Mouse (Mus musculus): ENCODE measurements around the gene 4930568D16Rik. TPM values are rescaled to one million over a fixed set of nuclear protein-coding genes. Genes with fewer than 3 reads are reported as not detected.

4930568D16Rik gene
- polyA plus RNA-seq, 1 experiment from 2014 or later = not detected

GRCm38 (mm10) chr2:35338707-35339106, 28.8 kb downstream of the 4930568D16Rik start:
- Histone ChIP-seq H3K27ac (0 out of 2 replicates have a peak overlapping the region, but pooled peaks have one; percentile 1), H3K4me2 (replicated peaks) (no peak overlapping the region), H3K4me1 (peaks cover 18% of the 10 kb centered on the region), H3K9me3 (no peaks in the 10 kb centered on the region), H3K36me3 (no peaks in the 10 kb centered on the region), H3K9ac (no peak overlapping the region), H3K4me3 (no peak overlapping the region), H3K27me3 (no peaks in the 10 kb centered on the region)
- whole genome bisulfite sequencing = 79% methylated on average over 6 of the region's 6 CpGs
- ATAC-seq (ENCODE audit: insufficient number of reproducible peaks, insufficient read depth, low FRiP score, low TSS enrichment) = no peak

- Histone ChIP-seq H3K36me3 (no peaks in the 10 kb centered on the region), H3K9me3 (no peaks in the 10 kb centered on the region), H3K27ac (0 out of 2 replicates have a peak overlapping the region, but pooled peaks have one; percentile 1), H3K27me3 (no peaks in the 10 kb centered on the region), H3K4me2 (replicated peaks) (no peak overlapping the region), H3K4me3 (no peak overlapping the region), H3K9ac (no peak overlapping the region), H3K4me1 (peaks cover 18% of the 10 kb centered on the region)
- no peak for ATAC-seq (ENCODE audit: insufficient number of reproducible peaks, insufficient read depth, low FRiP score, low TSS enrichment)
- 75% methylated on average over 1 of the region's 1 CpGs for WGBS
Observed at GRCm38 (mm10) chr2:35338036-35338435, 29.5 kb downstream of the 4930568D16Rik start.

GRCm38 (mm10) chr2:35337419-35337818, 30.1 kb downstream of the 4930568D16Rik start:
- H3K4me1 ChIP-seq = peaks cover 18% of the 10 kb centered on the region
- peak overlapping the region; percentile 86 for H3K27ac ChIP-seq
- no peaks in the 10 kb centered on the region for H3K36me3 ChIP-seq
- ATAC-seq (ENCODE audit: insufficient number of reproducible peaks, insufficient read depth, low FRiP score, low TSS enrichment) = no peak
- no peaks in the 10 kb centered on the region for H3K27me3 ChIP-seq
- H3K9me3 ChIP-seq = no peaks in the 10 kb centered on the region
- peak overlapping the region; percentile 98 for H3K4me2 ChIP-seq (replicated peaks)
- 45% methylated on average over 10 of the region's 10 CpGs for WGBS
- peak overlapping the region; percentile 71; the same call in 1 of the 2 replicates for H3K4me3 ChIP-seq
- H3K9ac ChIP-seq = peak overlapping the region; percentile 68; the same call in 1 of the 2 replicates

DNA sequence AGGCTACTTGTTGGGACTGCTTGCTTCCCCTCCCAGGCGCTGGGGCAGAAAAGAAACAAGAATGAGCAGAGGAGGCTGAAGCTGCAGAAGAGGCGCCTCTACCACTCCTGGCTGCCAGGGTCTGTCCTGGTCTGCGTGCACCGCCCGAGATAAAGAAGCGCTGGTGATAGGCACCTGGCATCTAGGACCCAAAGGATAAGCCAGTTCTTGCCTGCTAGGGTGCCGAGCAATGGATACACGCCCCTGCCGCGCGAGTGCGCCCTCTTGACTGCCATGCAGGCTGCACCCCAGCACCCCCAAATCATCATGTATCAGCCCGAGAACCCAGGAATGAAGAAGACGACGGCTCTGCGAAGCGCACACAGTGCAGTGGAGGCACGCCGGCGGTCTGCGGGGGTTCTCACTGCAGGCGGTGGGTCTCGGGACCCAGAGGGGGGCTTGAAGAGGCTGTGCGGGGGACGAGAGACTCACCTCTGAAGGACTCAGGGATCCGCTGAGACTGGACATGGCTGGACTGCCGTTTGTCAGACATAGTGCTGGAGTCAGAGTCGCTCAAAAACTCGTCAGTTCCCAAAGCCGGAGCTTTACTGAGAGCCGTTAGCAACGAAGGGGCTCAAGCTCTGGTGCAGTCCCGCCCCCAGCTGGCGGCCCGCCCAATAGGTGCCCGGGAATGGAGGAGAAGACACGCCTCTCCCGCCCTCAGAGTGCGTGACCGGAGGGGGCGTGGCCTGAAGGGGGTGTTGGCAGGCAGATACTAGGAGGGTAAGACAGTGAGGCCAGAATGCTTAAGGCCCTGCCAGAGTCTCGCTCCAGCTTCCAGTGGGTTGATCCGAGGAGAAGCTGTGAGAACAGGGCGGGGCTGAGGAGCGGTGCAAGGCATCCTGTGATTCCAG, 30.9 kb downstream of the 4930568D16Rik start, which contains the start of gene Stom:
Stom (minus strand) TSS at position 589 of the 893 bp plus-strand sequence.
- H3K27ac ChIP-seq = peak within 1 kb of the TSS; percentile 86
- ATAC-seq (ENCODE audit: insufficient number of reproducible peaks, insufficient read depth, low FRiP score, low TSS enrichment) = peak; percentile 97
- no peaks in the 10 kb centered on the region for H3K9me3 ChIP-seq
- peaks cover 18% of the 10 kb centered on the region for H3K4me1 ChIP-seq
- no peaks in the 10 kb centered on the region for H3K36me3 ChIP-seq
- peak within 1 kb of the TSS; percentile 68 for H3K9ac ChIP-seq
- WGBS = under 1% methylated on average over 45 of the region's 45 CpGs
- H3K4me2 ChIP-seq (replicated peaks) = peak within 1 kb of the TSS; percentile 98
- no peaks in the 10 kb centered on the region for H3K27me3 ChIP-seq
- H3K4me3 ChIP-seq = peak within 1 kb of the TSS; percentile 71

DNA sequence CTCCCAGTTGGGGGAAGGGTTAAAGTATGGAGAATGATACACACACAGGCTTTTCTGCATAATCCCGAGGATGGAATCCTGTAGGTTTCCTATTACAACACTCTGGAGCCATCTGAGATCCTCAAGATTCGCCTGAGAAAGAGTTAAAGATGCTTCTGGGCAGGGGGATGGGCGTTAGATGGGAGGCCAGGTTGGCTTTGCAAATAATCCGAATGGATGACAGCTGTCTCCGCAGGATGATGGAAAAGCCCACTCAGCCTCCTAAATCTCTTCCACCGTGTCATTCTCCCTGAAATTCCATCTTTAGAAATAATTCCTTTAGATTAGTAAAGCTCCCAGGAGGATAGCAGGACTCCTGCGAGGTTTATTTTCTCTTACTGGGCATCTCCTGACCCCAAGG, 31.9 kb downstream of the 4930568D16Rik start:
- H3K4me3 ChIP-seq = peak overlapping the region; percentile 71
- H3K4me2 ChIP-seq (replicated peaks) = peak overlapping the region; percentile 98
- H3K9me3 ChIP-seq = no peaks in the 10 kb centered on the region
- no peak overlapping the region for H3K27ac ChIP-seq
- no peak for ATAC-seq (ENCODE audit: insufficient number of reproducible peaks, insufficient read depth, low FRiP score, low TSS enrichment)
- no peaks in the 10 kb centered on the region for H3K27me3 ChIP-seq
- H3K4me1 ChIP-seq = peaks cover 18% of the 10 kb centered on the region
- 3% methylated on average over 7 of the region's 7 CpGs for WGBS
- no peaks in the 10 kb centered on the region for H3K36me3 ChIP-seq
- H3K9ac ChIP-seq = peak overlapping the region; percentile 68; the same call in 1 of the 2 replicates

DNA sequence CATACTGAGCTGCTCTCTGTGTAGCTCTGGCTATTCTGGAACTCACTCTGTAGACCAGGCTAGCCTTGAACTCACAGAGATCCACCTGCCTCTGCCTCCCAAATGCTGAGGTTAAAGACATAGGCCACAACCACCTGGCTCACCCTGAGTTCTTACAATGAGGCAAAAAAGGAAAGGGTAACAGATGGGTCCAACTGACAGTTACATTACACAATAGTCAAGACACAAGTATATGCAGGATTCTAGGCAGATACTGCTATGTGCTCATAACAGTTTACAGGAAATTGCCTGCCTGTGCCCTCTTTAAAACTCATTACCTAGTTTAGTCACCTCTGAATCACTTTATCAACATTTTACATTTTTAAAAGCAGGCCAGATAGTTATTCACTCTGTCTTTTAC, 33.9 kb downstream of the 4930568D16Rik start:
- no peaks in the 10 kb centered on the region for H3K36me3 ChIP-seq
- H3K9me3 ChIP-seq = no peaks in the 10 kb centered on the region
- no peak for ATAC-seq (ENCODE audit: insufficient number of reproducible peaks, insufficient read depth, low FRiP score, low TSS enrichment)
- H3K4me3 ChIP-seq = no peak overlapping the region
- H3K27me3 ChIP-seq = no peaks in the 10 kb centered on the region
- H3K4me2 ChIP-seq (replicated peaks) = no peak overlapping the region
- peaks cover 18% of the 10 kb centered on the region for H3K4me1 ChIP-seq
- H3K27ac ChIP-seq = no peak overlapping the region
- no peak overlapping the region for H3K9ac ChIP-seq

DNA sequence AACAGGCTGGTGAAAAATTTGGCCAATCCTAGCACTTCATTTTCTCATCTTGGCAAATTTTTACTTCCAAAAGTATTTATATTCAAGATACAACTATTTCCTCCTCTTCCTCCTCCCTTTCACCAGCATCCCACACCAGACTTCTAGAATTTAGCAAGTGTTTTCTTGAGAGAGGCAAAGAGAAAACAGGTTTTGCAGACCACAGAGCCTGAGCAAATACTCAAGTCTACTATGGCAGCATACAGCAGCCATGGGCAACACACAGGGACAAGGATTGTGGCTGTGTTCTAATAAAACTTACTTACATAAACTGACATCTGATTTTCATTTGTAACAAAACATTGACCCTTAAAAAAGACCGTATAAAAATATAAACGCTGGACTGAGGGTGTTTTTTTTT, 36.3 kb downstream of the 4930568D16Rik start:
- no peak overlapping the region for H3K27ac ChIP-seq
- H3K4me1 ChIP-seq = peaks cover 8% of the 10 kb centered on the region
- H3K36me3 ChIP-seq = no peaks in the 10 kb centered on the region
- no peak overlapping the region for H3K4me2 ChIP-seq (replicated peaks)
- 51% methylated on average over 2 of the region's 2 CpGs for WGBS
- H3K9ac ChIP-seq = no peak overlapping the region
- H3K4me3 ChIP-seq = no peak overlapping the region
- no peaks in the 10 kb centered on the region for H3K9me3 ChIP-seq
- ATAC-seq (ENCODE audit: insufficient number of reproducible peaks, insufficient read depth, low FRiP score, low TSS enrichment) = no peak
- H3K27me3 ChIP-seq = no peaks in the 10 kb centered on the region

DNA sequence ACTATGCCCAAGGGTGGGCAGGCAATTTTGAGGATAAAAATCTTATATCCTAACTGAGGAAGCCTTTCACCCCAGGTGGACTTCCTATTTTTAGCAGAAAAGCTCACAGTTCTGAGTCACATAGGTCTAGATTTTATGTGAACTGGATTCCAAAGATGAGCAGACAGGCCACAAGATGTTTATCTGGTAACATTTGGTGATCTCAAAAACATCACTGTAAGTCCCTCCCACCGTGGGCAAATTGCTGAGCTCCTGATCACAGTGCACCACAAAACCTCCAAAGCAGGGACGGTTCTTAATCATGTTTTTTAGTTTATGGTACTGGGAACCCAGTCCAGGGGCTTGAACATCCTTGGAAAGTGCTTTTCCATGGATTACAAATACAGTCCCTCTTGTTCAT, 38.5 kb downstream of the 4930568D16Rik start:
- Histone ChIP-seq H3K4me1 (no peaks in the 10 kb centered on the region), H3K36me3 (no peaks in the 10 kb centered on the region), H3K9ac (no peak overlapping the region), H3K4me2 (replicated peaks) (no peak overlapping the region), H3K4me3 (no peak overlapping the region), H3K27me3 (no peaks in the 10 kb centered on the region), H3K9me3 (no peaks in the 10 kb centered on the region), H3K27ac (no peak overlapping the region)
- WGBS = 85% methylated on average over 2 of the region's 2 CpGs
- ATAC-seq (ENCODE audit: insufficient number of reproducible peaks, insufficient read depth, low FRiP score, low TSS enrichment) = no peak

- H3K4me3 ChIP-seq = no peak overlapping the region
- ATAC-seq (ENCODE audit: insufficient number of reproducible peaks, insufficient read depth, low FRiP score, low TSS enrichment) = no peak
- no peak overlapping the region for H3K9ac ChIP-seq
- H3K9me3 ChIP-seq = no peaks in the 10 kb centered on the region
- no peaks in the 10 kb centered on the region for H3K4me1 ChIP-seq
- 43% methylated on average over 11 of the region's 11 CpGs for WGBS
- no peaks in the 10 kb centered on the region for H3K36me3 ChIP-seq
- H3K27ac ChIP-seq = no peak overlapping the region
- no peak overlapping the region for H3K4me2 ChIP-seq (replicated peaks)
- H3K27me3 ChIP-seq = no peaks in the 10 kb centered on the region
Observed at GRCm38 (mm10) chr2:35328064-35328792, 39.3 kb downstream of the 4930568D16Rik start.

DNA sequence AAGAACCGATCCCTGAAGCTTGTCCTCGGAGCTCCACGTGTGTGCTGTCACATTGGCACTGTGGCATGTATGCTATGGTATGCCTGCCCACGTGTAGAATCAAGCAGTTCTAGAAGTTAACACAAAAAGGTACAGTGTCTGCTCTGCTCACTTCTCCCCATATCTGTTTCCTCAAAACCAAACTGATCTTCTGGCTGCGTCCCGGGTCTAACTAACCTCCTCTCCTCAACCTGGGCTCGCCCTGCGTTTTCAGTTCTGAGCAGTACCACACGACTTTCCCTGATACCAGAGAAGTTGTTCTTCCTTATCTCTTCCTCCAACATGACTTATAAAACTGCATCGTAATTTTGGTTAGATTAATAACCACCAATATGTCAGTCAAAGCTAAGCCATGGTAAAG, 39.9 kb downstream of the 4930568D16Rik start:
- 67% methylated on average over 10 of the region's 10 CpGs for WGBS
- Histone ChIP-seq H3K27me3 (no peaks in the 10 kb centered on the region), H3K9me3 (no peaks in the 10 kb centered on the region), H3K4me2 (replicated peaks) (no peak overlapping the region), H3K27ac (no peak overlapping the region), H3K4me3 (no peak overlapping the region), H3K36me3 (no peaks in the 10 kb centered on the region), H3K4me1 (no peaks in the 10 kb centered on the region), H3K9ac (no peak overlapping the region)
- ATAC-seq (ENCODE audit: insufficient number of reproducible peaks, insufficient read depth, low FRiP score, low TSS enrichment) = no peak

DNA sequence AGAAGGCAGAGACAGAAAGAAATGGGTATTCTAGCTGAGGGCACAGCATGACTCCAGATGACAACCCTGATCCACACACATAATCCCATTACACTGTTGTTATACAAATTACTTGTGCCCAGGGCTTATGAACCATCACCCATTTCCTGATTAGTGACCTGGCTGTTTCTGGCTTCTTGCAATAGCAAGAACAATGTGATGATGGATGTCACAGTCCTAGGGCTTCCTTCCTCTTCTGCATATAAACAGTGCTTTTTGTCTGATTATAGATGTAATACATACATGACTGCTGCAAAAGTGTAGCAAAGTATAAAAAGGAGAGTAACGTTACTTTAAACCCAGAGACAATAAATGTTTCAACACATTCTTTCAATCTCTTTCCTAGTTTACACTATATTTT, 40.6 kb downstream of the 4930568D16Rik start:
- ATAC-seq (ENCODE audit: insufficient number of reproducible peaks, insufficient read depth, low FRiP score, low TSS enrichment) = no peak
- WGBS = 67% methylated on average over 1 of the region's 1 CpGs

GRCm38 (mm10) chr2:35325930-35326329, 41.6 kb downstream of the 4930568D16Rik start:
- no peak overlapping the region for H3K27ac ChIP-seq
- H3K9ac ChIP-seq = no peak overlapping the region
- no peak overlapping the region for H3K4me3 ChIP-seq
- no peaks in the 10 kb centered on the region for H3K9me3 ChIP-seq
- no peak for ATAC-seq (ENCODE audit: insufficient number of reproducible peaks, insufficient read depth, low FRiP score, low TSS enrichment)
- H3K4me2 ChIP-seq (replicated peaks) = no peak overlapping the region
- no peaks in the 10 kb centered on the region for H3K27me3 ChIP-seq
- no peaks in the 10 kb centered on the region for H3K36me3 ChIP-seq
- WGBS = 74% methylated on average over 10 of the region's 10 CpGs
- H3K4me1 ChIP-seq = no peaks in the 10 kb centered on the region

More for the DNA sequence above, 40.6 kb downstream of the 4930568D16Rik start:
- no peaks in the 10 kb centered on the region for H3K36me3 ChIP-seq
- no peak overlapping the region for H3K27ac ChIP-seq
- H3K4me2 ChIP-seq (replicated peaks) = no peak overlapping the region
- no peaks in the 10 kb centered on the region for H3K4me1 ChIP-seq
- H3K9ac ChIP-seq = no peak overlapping the region
- H3K27me3 ChIP-seq = no peaks in the 10 kb centered on the region
- no peaks in the 10 kb centered on the region for H3K9me3 ChIP-seq
- no peak overlapping the region for H3K4me3 ChIP-seq

All from embryonic facial prominence, embryonic 12.5 days (tissue).